Mouse (Mus musculus) hindbrain, embryonic 12.5 days (tissue): Measurements from ENCODE around the gene Slc16a11. TPM values are rescaled to one million over a fixed set of nuclear protein-coding genes. Genes with fewer than 3 reads are reported as not detected.

Experiments used
- ATAC-seq: fragments of 200-750 bp; cut with Nextera tagmentation; 2 replicates; pipeline ENCODE4 v1.8.0; 2017; ENCODE audit warnings: moderate TSS enrichment; ENCODE audit not compliant: low FRiP score
- H3K27ac ChIP-seq: fragments of 300-500 bp; sonication (generic); 2 replicates; pipeline ENCODE4 v1.5.1; 2016; ENCODE audit warnings: mild to moderate bottlenecking
- H3K27me3 ChIP-seq: fragments of 300-500 bp; sonication (generic); 2 replicates; pipeline ENCODE4 v1.6.1; 2016; ENCODE audit warnings: mild to moderate bottlenecking
- H3K36me3 ChIP-seq: fragments of 300-500 bp; sonication (generic); 2 replicates; pipeline ENCODE4 v1.6.1; 2016; ENCODE audit warnings: mild to moderate bottlenecking
- H3K4me1 ChIP-seq: fragments of 300-500 bp; sonication (generic); 2 replicates; pipeline ENCODE4 v1.6.1; 2016
- H3K4me2 ChIP-seq: fragments of 300-500 bp; sonication (generic); replicated peaks from 2 replicates; pipeline ENCODE4 v1.6.1; 2016; ENCODE audit warnings: mild to moderate bottlenecking
- H3K4me3 ChIP-seq: fragments of 300-500 bp; sonication (generic); 2 replicates; pipeline ENCODE4 v1.5.1; 2016; ENCODE audit warnings: mild to moderate bottlenecking
- H3K9ac ChIP-seq: fragments of 300-500 bp; sonication (generic); 2 replicates; pipeline ENCODE4 v1.6.1; 2016; ENCODE audit warnings: mild to moderate bottlenecking, moderate library complexity
- H3K9me3 ChIP-seq: fragments of 300-500 bp; sonication (generic); replicated peaks from 2 replicates; pipeline ENCODE4 v1.6.1; 2016; ENCODE audit warnings: mild to moderate bottlenecking
- WGBS: fragments of 180-500 bp; shearing (Covaris S2); methylation state at CpG from one replicate; pipeline ENCODE4 v1.1.7; 2016; 5-methylcytosine and 5-hydroxymethylcytosine counted together
- polyA plus RNA-seq: library from polyadenylated mRNA; unstranded; fragments of >200 nt; fragmentation: Nextera tagmentation; extraction: Ambion mirVana; gene quantifications from 2 replicates; pipeline ENCODE4 v1.2.1, GENCODE M21; 2016

Slc16a11 gene
- polyA plus RNA-seq, 1 experiment from 2014 or later = 2.6 TPM

DNA sequence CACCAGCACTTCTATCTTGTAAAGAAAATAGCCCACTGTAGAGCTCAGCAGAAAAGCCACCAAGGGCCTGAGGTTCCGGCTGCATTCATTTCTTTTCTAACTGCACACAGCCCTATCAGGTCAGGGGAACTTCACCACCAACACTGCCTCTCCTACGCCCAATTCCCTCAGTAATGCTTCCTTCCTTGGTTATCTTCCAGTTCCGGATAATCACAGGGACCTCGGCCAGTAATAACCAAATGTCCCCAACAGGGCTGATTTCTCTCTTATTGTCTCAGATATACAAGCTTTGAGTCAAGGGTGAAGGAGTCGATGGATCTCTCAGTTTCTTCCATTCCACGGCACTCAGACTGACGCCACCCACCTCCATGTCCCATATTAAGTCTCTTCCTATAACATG is 5.3 kb upstream of the Slc16a11 start:
- Histone ChIP-seq H3K9ac (no peak overlapping the region), H3K27ac (no peak overlapping the region), H3K36me3 (no peaks in the 10 kb centered on the region), H3K27me3 (peaks cover 11% of the 10 kb centered on the region), H3K9me3 (no peaks in the 10 kb centered on the region), H3K4me3 (no peak overlapping the region), H3K4me2 (no peak overlapping the region), H3K4me1 (no peaks in the 10 kb centered on the region)
- no peak for ATAC-seq
- 84% methylated on average over 7 of the region's 7 CpGs for WGBS

DNA sequence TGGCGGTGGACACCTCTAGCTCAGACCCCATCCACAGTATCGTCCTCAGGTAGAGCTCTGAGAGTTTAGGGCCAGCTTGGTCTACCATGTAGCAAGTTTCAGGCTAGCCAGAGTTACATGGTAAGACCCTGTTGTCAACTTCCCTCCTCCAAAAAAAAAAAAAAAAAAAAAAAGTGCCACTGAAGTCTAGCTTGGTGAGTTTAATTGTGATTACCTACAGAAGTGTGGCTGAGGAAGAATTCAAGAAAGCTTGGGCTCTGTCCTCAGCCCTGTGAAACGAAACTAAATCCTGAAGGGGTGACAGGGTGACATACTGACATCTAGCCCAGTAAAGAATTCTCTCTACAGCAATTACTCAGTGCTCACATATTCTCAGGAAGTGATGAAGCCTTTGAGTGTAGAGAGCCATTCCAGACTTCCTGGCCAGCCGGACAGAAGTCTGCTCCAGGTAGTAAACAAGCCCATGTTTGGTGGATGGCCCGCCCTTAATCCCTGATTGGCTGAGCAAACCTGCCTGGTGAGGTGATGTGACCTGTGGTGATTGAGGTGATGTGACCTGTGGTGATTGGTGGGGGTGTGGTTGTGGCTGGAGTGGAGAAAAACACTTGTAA is 3.7 kb upstream of the Slc16a11 start:
- peaks cover 25% of the 10 kb centered on the region for H3K27me3 ChIP-seq
- H3K4me1 ChIP-seq = peaks cover 4% of the 10 kb centered on the region
- no peak overlapping the region for H3K4me3 ChIP-seq
- H3K36me3 ChIP-seq = no peaks in the 10 kb centered on the region
- no peaks in the 10 kb centered on the region for H3K9me3 ChIP-seq
- 73% methylated on average over 5 of the region's 5 CpGs for WGBS
- no peak for ATAC-seq
- no peak overlapping the region for H3K27ac ChIP-seq
- H3K4me2 ChIP-seq = no peak overlapping the region
- H3K9ac ChIP-seq = no peak overlapping the region

DNA sequence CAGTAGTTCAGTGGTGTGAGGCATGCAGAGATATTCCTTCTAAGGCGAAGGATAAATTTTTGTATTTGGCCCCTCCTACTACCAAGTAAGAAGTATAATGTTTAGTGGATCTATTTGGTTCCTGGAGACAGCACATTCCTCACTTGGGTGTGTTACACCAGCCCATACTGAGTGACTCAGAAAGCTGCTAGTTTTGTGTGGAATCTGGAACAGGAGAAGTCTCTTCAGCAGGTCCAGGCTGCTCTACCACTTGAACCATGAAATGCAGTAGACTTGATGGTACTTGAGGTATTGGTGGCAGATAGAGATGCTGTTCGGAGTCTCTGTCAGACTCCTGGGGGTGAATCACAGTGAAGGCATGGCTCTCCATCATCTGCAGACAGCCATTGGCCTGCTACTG is 1.9 kb upstream of the Slc16a11 start:
- peaks cover 43% of the 10 kb centered on the region for H3K27me3 ChIP-seq
- H3K36me3 ChIP-seq = no peaks in the 10 kb centered on the region
- no peaks in the 10 kb centered on the region for H3K9me3 ChIP-seq
- no peak overlapping the region for H3K4me3 ChIP-seq
- 91% methylated on average over 2 of the region's 2 CpGs for WGBS
- H3K4me1 ChIP-seq = peaks cover 16% of the 10 kb centered on the region
- H3K9ac ChIP-seq = no peak overlapping the region
- H3K4me2 ChIP-seq = no peak overlapping the region
- no peak for ATAC-seq
- H3K27ac ChIP-seq = no peak overlapping the region

DNA sequence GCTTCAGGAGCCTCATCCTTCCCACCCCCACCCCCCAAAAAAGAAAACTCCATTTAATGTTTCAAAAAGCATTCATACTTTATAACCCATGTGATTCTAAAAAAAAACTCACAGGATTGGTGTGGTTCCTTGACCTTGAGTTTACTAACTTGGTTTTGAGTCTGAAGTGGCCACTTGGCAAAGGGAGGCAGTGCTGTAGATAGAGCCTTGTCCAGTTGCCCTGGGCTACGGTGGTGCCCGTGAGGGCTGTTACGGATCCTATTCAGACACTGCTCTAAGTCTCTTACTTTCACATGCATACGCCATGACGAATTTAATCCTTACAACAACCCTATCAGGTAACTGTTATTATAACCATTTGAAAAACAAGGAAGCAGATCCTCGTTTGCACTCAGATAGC is 580 bp upstream of the Slc16a11 start:
- H3K4me2 ChIP-seq = no peak overlapping the region
- no peaks in the 10 kb centered on the region for H3K9me3 ChIP-seq
- H3K4me1 ChIP-seq = peaks cover 16% of the 10 kb centered on the region
- 78% methylated on average over 6 of the region's 6 CpGs for WGBS
- H3K27ac ChIP-seq = no peak overlapping the region
- no peak overlapping the region for H3K4me3 ChIP-seq
- no peak overlapping the region for H3K9ac ChIP-seq
- H3K36me3 ChIP-seq = peaks cover 5% of the 10 kb centered on the region
- ATAC-seq = no peak
- peaks cover 56% of the 10 kb centered on the region for H3K27me3 ChIP-seq

DNA sequence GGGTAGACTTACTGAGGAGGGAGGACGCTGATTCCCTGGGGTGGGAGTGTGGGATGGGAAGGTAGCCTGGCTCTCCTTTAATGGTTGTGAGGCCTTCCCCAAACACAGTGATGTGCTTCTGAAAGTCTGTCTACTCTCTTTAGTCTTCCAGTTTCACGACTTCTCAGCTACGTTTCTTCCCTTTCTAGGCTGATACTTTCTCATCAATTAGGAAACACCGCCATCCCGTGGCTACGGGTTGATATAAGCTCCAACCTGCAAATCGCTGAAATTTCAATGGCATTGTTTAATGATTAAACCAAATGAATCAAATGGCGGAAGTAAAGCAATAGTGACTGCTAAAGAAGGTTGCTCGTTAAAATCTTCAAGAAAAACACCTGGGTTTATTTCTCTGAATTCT is 344 bp downstream of the Slc16a11 start:
- no peak overlapping the region for H3K27ac ChIP-seq
- H3K9me3 ChIP-seq = no peaks in the 10 kb centered on the region
- WGBS = 19% methylated on average over 9 of the region's 9 CpGs
- peaks cover 16% of the 10 kb centered on the region for H3K4me1 ChIP-seq
- ATAC-seq = no peak
- no peak overlapping the region for H3K4me3 ChIP-seq
- peaks cover 15% of the 10 kb centered on the region for H3K36me3 ChIP-seq
- peaks cover 65% of the 10 kb centered on the region for H3K27me3 ChIP-seq
- no peak overlapping the region for H3K9ac ChIP-seq
- H3K4me2 ChIP-seq = no peak overlapping the region

DNA sequence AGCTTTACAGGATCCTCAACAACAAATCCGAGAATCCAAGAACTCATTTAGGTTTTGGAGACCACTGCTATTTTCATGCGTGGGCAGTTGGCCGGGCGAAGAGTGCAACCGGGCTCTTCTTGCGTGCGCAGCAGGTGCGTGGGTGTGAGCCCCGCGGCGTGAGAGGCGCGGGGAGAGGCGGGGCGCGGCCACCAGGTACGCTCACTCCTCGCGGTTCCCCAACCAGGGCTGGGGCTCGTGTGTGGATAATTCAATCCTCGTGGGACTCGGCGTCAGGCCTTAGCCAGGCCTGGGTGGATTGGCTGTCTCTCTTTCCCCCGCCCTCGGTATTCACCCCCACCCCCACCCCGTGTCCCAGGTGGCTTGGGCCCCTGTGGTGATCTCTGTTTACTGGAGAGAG is 1.2 kb downstream of the Slc16a11 start:
- ATAC-seq = peak; percentile 20; the same call in 1 of the 2 replicates
- peaks cover 20% of the 10 kb centered on the region for H3K4me1 ChIP-seq
- H3K4me3 ChIP-seq = peak overlapping the region; percentile 33
- H3K9me3 ChIP-seq = no peaks in the 10 kb centered on the region
- peaks cover 68% of the 10 kb centered on the region for H3K27me3 ChIP-seq
- H3K9ac ChIP-seq = peak overlapping the region; percentile 59
- no peak overlapping the region for H3K27ac ChIP-seq
- H3K36me3 ChIP-seq = peaks cover 19% of the 10 kb centered on the region
- peak overlapping the region; percentile 57 for H3K4me2 ChIP-seq
- WGBS = 7% methylated on average over 26 of the region's 26 CpGs

DNA sequence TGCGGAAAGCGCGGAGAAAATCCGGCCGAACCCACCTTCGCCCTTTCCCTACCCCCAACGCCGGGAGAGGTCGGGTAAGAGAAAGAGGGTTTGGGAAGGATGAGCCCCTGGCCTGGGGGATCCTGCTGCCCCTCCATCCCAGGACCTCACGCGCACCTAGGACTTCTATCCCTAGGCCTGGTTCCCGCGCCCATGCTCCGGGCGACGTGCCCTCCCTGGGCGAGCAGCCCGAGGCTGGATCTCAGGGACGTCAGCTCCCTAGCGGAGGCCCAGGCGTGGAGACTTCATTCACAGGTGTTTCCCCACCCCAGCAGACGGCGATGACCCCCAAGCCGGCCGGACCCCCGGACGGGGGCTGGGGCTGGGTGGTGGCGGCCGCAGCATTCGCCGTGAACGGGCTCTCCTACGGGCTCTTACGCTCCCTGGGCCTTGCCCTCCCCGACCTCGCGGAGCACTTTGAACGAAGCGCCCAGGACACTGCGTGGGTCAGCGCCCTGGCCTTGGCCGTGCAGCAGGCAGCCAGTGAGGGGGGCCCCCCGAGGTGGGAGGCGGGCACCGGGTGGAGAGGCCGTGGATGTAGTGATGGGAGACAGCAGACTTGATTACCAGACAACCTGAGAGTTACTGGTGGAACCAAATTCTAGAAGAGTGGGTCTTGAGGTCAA is 1.8 kb downstream of the Slc16a11 start:
- Histone ChIP-seq H3K4me3 (peak overlapping the region; percentile 33), H3K27me3 (peaks cover 68% of the 10 kb centered on the region), H3K4me2 (peak overlapping the region; percentile 57), H3K9ac (peak overlapping the region; percentile 59), H3K9me3 (no peaks in the 10 kb centered on the region), H3K4me1 (peaks cover 26% of the 10 kb centered on the region), H3K27ac (no peak overlapping the region), H3K36me3 (peaks cover 21% of the 10 kb centered on the region)
- peak; percentile 38; the same call in 1 of the 2 replicates for ATAC-seq
- WGBS = under 1% methylated on average over 46 of the region's 46 CpGs

DNA sequence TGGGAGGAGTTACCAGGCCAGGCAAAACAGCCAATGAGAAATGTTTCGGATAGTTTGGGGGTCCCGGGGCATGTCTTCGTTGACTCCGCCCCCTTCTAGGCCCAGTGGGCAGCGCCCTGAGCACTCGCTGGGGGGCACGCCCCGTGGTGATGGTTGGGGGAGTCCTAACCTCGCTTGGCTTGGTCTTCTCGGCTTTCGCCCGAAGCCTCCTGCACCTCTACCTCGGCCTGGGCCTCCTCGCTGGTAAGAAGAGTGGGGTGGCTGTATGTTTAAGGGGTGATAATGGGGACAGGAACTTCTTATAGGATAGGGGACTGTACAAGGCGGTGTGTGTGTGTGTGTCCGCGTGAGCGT is 2.3 kb downstream of the Slc16a11 start:
- no peak; the same call in 1 of the 2 replicates for ATAC-seq
- Histone ChIP-seq H3K9ac (peak overlapping the region; percentile 59; the same call in 1 of the 2 replicates), H3K4me1 (peaks cover 31% of the 10 kb centered on the region), H3K27ac (no peak overlapping the region), H3K36me3 (peaks cover 21% of the 10 kb centered on the region), H3K4me3 (peak overlapping the region; percentile 33), H3K9me3 (no peaks in the 10 kb centered on the region), H3K27me3 (peaks cover 68% of the 10 kb centered on the region), H3K4me2 (peak overlapping the region; percentile 57)
- WGBS = 6% methylated on average over 18 of the region's 18 CpGs

DNA sequence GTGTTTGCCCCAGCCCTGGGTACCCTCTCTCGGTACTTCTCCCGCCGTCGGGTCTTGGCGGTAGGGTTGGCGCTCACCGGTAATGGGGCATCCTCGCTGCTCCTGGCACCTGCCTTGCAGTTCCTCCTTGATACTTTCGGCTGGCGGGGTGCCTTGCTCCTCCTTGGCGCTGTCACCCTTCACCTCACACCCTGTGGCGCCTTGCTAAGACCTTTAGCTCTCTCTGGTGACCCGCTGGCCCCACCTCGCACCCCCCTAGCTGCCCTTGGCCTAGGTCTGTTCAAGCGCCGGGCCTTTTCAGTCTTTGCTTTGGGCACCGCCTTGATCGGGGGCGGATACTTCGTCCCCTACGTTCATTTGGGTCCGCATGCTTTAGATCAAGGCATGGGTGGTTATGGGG is 2.7 kb downstream of the Slc16a11 start:
- no peaks in the 10 kb centered on the region for H3K9me3 ChIP-seq
- peaks cover 21% of the 10 kb centered on the region for H3K36me3 ChIP-seq
- H3K4me2 ChIP-seq = no peak overlapping the region
- H3K9ac ChIP-seq = no peak overlapping the region
- 7% methylated on average over 22 of the region's 22 CpGs for WGBS
- no peak for ATAC-seq
- H3K4me1 ChIP-seq = peaks cover 35% of the 10 kb centered on the region
- H3K27ac ChIP-seq = no peak overlapping the region
- peak overlapping the region; percentile 33 for H3K4me3 ChIP-seq
- peaks cover 68% of the 10 kb centered on the region for H3K27me3 ChIP-seq

DNA sequence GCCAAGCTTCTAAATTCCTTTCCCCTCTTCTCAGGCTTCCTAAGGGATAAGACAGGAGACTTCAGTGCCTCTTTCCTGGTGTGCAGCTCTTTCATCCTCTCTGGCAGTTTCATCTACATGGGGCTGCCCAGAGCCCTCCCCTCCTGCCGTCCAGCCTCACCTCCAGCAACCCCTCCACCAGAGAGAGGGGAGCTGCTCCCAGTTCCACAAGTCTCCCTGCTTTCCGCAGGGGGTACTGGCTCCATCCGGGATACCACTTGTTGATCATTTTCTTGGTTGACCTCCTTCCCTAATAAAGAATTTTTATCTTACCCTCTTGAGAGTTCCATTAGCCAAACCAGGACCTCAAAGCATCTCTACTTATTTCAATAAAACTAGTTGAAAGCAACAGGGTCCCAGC is 3.6 kb downstream of the Slc16a11 start:
- Histone ChIP-seq H3K9ac (no peak overlapping the region), H3K36me3 (peaks cover 21% of the 10 kb centered on the region), H3K4me1 (peaks cover 35% of the 10 kb centered on the region), H3K4me3 (no peak overlapping the region), H3K4me2 (no peak overlapping the region), H3K27ac (no peak overlapping the region), H3K27me3 (peaks cover 66% of the 10 kb centered on the region), H3K9me3 (no peaks in the 10 kb centered on the region)
- 61% methylated on average over 2 of the region's 3 CpGs for WGBS
- no peak for ATAC-seq

DNA sequence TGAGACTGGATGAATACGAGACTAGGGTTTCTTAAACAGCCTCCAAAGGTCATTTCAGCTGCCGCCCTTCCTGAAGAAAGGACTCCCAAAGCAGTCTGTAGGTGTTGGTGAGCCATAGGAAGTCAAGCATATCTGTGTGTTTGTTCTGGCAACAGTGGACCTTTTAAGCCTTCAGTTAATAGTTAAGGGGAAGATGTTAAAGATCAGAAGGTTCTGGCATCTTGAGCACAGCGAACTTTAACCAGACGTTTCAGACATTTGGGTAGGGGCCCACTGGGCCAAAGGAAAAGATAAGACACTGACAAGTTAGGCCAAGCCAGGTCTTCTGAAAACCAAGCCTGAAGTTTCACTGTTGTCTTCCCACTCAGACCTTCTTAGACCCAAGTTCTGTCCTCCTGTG is 5.5 kb downstream of the Slc16a11 start:
- H3K9me3 ChIP-seq = no peaks in the 10 kb centered on the region
- H3K36me3 ChIP-seq = peaks cover 21% of the 10 kb centered on the region
- ATAC-seq = no peak
- H3K9ac ChIP-seq = no peak overlapping the region
- H3K4me1 ChIP-seq = peaks cover 47% of the 10 kb centered on the region
- 92% methylated on average over 4 of the region's 4 CpGs for WGBS
- no peak overlapping the region for H3K4me2 ChIP-seq
- peaks cover 51% of the 10 kb centered on the region for H3K27me3 ChIP-seq
- no peak overlapping the region for H3K4me3 ChIP-seq
- H3K27ac ChIP-seq = no peak overlapping the region

DNA sequence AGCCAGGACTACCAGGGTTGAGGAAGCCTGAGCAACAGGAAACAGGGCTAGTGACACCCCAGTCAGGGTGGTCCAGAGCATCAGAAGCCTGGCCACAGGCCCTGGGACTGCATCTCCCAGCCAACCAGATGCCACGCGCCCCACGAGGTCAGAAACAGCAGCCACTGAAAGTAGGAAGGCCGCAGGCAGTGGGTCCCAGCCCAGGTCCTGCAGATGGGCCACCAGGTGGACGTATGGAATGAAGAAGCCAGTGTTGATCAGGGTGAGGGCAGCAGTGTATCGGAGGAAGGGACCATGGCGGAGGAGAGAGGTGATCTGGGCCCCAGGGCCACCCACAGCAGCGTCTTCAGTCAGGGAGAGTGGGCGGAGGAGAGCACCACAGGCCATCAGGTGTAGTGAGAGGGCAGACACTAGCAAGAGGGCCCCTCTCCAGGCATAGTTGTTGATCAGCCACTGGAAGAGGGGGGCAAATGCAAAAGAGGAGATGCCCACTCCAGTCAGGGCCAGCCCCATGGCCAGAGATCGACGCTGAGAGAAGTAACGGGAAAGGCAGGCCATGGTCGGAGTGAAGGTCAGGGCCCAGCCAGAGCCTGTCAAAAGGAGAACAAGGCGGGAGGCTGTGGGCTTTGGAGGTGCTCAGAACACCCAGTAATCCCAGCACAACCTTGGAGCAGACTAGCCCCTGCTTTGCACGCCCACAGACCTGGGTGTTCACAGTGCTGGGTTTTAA is 6.4 kb downstream of the Slc16a11 start:
- no peak for ATAC-seq
- Histone ChIP-seq H3K27ac (no peak overlapping the region), H3K27me3 (peaks cover 48% of the 10 kb centered on the region), H3K4me1 (peaks cover 43% of the 10 kb centered on the region), H3K9me3 (no peaks in the 10 kb centered on the region), H3K36me3 (peaks cover 21% of the 10 kb centered on the region), H3K4me2 (peak overlapping the region; percentile 86), H3K9ac (peak overlapping the region; percentile 75; the same call in 1 of the 2 replicates), H3K4me3 (peak overlapping the region; percentile 53; the same call in 1 of the 2 replicates)
- 89% methylated on average over 15 of the region's 15 CpGs for WGBS
